Mouse (Mus musculus) kidney, adult 2 months (tissue): Measurements from ENCODE around the gene Pnma5. TPM values are rescaled to one million over a fixed set of nuclear protein-coding genes. Genes with fewer than 3 reads are reported as not detected.
"Not testable (repeated sequence)": the region's sequence is repeated elsewhere in the genome, so short reads cannot be mapped to it uniquely, and the experiment has no call there.

Experiments
- DNase-seq: peaks from one replicate; pipeline ENCODE4 v3.0.0; 2021
- H3K27ac ChIP-seq: fragments of 200-500 bp; 2 replicates; pipeline ENCODE4 v1.5.1; 2012; ENCODE audit warnings: low read depth, low read length, control low read depth, inconsistent platforms; ENCODE audit not compliant: insufficient read depth
- H3K27me3 ChIP-seq: fragments of 200-500 bp; replicated peaks from 2 replicates; pipeline ENCODE4 v1.6.1; 2012; ENCODE audit warnings: mild to moderate bottlenecking, moderate library complexity, low read length, inconsistent platforms; ENCODE audit not compliant: control insufficient read depth, insufficient read depth
- H3K36me3 ChIP-seq: fragments of 200-500 bp; 2 replicates; pipeline ENCODE4 v1.6.1; 2012; ENCODE audit warnings: mild to moderate bottlenecking, moderate library complexity, low read length, inconsistent platforms; ENCODE audit not compliant: control insufficient read depth, insufficient read depth
- H3K4me1 ChIP-seq: fragments of 200-500 bp; 2 replicates; pipeline ENCODE4 v1.6.1; 2011; ENCODE audit warnings: low read length; ENCODE audit not compliant: control insufficient read depth, insufficient read depth
- H3K4me3 ChIP-seq: fragments of 200-500 bp; 2 replicates; pipeline ENCODE4 v1.5.1; 2011; ENCODE audit warnings: mild to moderate bottlenecking, low read depth, low read length, control low read depth; ENCODE audit not compliant: insufficient read depth
- CTCF ChIP-seq: fragments of 200-500 bp; conservative IDR thresholded peaks from 2 replicates; pipeline ENCODE4 v1.5.1; 2011; ENCODE audit warnings: low read depth, mild to moderate bottlenecking, control low read depth, low read length, moderate library complexity, mixed read lengths; ENCODE audit not compliant: insufficient read depth, insufficient read length
- POLR2A ChIP-seq: fragments of 200-500 bp; IDR thresholded peaks from one replicate; pipeline ENCODE4 v1.6.1; 2011; ENCODE audit warnings: low read depth, low read length, control low read depth
- WGBS: fragments of 180-500 bp; shearing (Covaris S2); methylation state at CpG from one replicate; pipeline ENCODE4 v1.1.7; 2018; 5-methylcytosine and 5-hydroxymethylcytosine counted together
- polyA plus RNA-seq: library from polyadenylated mRNA; depleted of rRNA; stranded (reverse); fragments of >200 nt; gene quantifications from 2 replicates; pipeline ENCODE4 v1.2.3, GENCODE M21; 2012; rRNA removed

Pnma5 gene
- not detected in 2 replicates for polyA plus RNA-seq

- H3K4me3 ChIP-seq, result no peak within 1 kb of the TSS
- DNase-seq, result no peak
- WGBS, result 86% methylated on average over 1 of the region's 1 CpGs
- no peaks in the 10 kb centered on the region for H3K4me1 ChIP-seq
- TF ChIP-seq CTCF, result no peak
- TF ChIP-seq POLR2A, result no peak
- no peaks in the 10 kb centered on the region for H3K36me3 ChIP-seq
- no peaks in the 10 kb centered on the region for H3K27me3 ChIP-seq
- H3K27ac ChIP-seq, result no peak within 1 kb of the TSS
Observed at GRCm38 (mm10) chrX:73037003-73037402, at the start of gene Pnma5. Pnma5 (minus strand) TSS chrX:73037103.

- not testable (repeated sequence) for H3K27ac ChIP-seq, H3K4me1 ChIP-seq, DNase-seq, H3K27me3 ChIP-seq, H3K4me3 ChIP-seq, H3K36me3 ChIP-seq
- WGBS, result 79% methylated on average over 19 of the region's 19 CpGs
Observed at GRCm38 (mm10) chrX:73082267-73083055, 45.6 kb upstream of the Pnma5 start, which contains the start of gene Xlr4a. Xlr4a (minus strand) TSS chrX:73082478.

- H3K36me3 ChIP-seq, H3K4me1 ChIP-seq, DNase-seq, H3K27ac ChIP-seq, H3K27me3 ChIP-seq, H3K4me3 ChIP-seq: not testable (repeated sequence)
- 67% methylated on average over 1 of the region's 5 CpGs for WGBS
Observed at GRCm38 (mm10) chrX:73066765-73067312, 29.9 kb upstream of the Pnma5 start.

GRCm38 (mm10) chrX:73064415-73064793, 27.5 kb upstream of the Pnma5 start, which contains the start of gene Pnma3:
Pnma3 (plus strand) TSS chrX:73064787.
- DNase-seq, result no peak
- no peak within 1 kb of the TSS for H3K4me3 ChIP-seq
- WGBS, result 14% methylated on average over 7 of the region's 7 CpGs
- H3K4me1 ChIP-seq, result no peaks in the 10 kb centered on the region
- H3K36me3 ChIP-seq, result no peaks in the 10 kb centered on the region
- H3K27ac ChIP-seq, result no peak within 1 kb of the TSS
- H3K27me3 ChIP-seq, result no peaks in the 10 kb centered on the region
- TF ChIP-seq POLR2A, result no peak
- TF ChIP-seq CTCF, result no peak

GRCm38 (mm10) chrX:73063512-73064414, 26.9 kb upstream of the Pnma5 start:
- H3K4me1 ChIP-seq, result no peaks in the 10 kb centered on the region
- no peaks in the 10 kb centered on the region for H3K27me3 ChIP-seq
- DNase-seq, result no peak
- no peak overlapping the region for H3K4me3 ChIP-seq
- H3K36me3 ChIP-seq, result no peaks in the 10 kb centered on the region
- no peak for TF ChIP-seq POLR2A
- no peak for TF ChIP-seq CTCF
- 38% methylated on average over 17 of the region's 24 CpGs for WGBS
- H3K27ac ChIP-seq, result no peak overlapping the region

GRCm38 (mm10) chrX:73062323-73062722, 25.4 kb upstream of the Pnma5 start:
- 51% methylated on average over 5 of the region's 5 CpGs for WGBS
- no peak for DNase-seq
- Histone ChIP-seq H3K4me3 (no peak overlapping the region), H3K27ac (no peak overlapping the region), H3K27me3 (no peaks in the 10 kb centered on the region), H3K36me3 (no peaks in the 10 kb centered on the region), H3K4me1 (no peaks in the 10 kb centered on the region)
- no peak for TF ChIP-seq POLR2A
- TF ChIP-seq CTCF, result no peak

GRCm38 (mm10) chrX:73061528-73061927, 24.6 kb upstream of the Pnma5 start:
- H3K4me3 ChIP-seq, result no peak overlapping the region
- WGBS, result 94% methylated on average over 1 of the region's 1 CpGs
- no peaks in the 10 kb centered on the region for H3K27me3 ChIP-seq
- TF ChIP-seq CTCF (no peak), POLR2A (no peak)
- no peak for DNase-seq
- no peak overlapping the region for H3K27ac ChIP-seq
- no peaks in the 10 kb centered on the region for H3K36me3 ChIP-seq
- H3K4me1 ChIP-seq, result no peaks in the 10 kb centered on the region
